Mouse (Mus musculus): ENCODE data around the gene Cntn2. TPM values are rescaled to one million over a fixed set of nuclear protein-coding genes. Genes with fewer than 3 reads are reported as not detected.

Gene Cntn2
- polyA plus RNA-seq, 1 experiment: 0.07 TPM

- Histone ChIP-seq H3K4me1 (ENCODE audit: control insufficient read depth, insufficient read depth, low read length) (no peaks in the 10 kb centered on the region), H3K4me3 (replicated peaks; ENCODE audit: extremely low read depth, low read depth, low read length) (no peak overlapping the region)
- TF ChIP-seq POLR2A (IDR thresholded peaks at IDR 0.05; ENCODE audit: borderline replicate concordance, extremely low read depth, low read depth, low read length) (no peak), CTCF (IDR thresholded peaks at IDR 0.05; ENCODE audit: insufficient read depth, low read length) (no peak)
- peak; percentile 7 for DNase-seq
- WGBS: 43% methylated on average over 8 of the region's 8 CpGs
Observed at GRCm38 (mm10) chr1:132560907-132561700, 18.0 kb upstream of the Cntn2 start.

GRCm38 (mm10) chr1:132559045-132559444, 16.0 kb upstream of the Cntn2 start:
- WGBS: 42% methylated on average over 6 of the region's 6 CpGs

GRCm38 (mm10) chr1:132557901-132558631, 15.0 kb upstream of the Cntn2 start:
- Histone ChIP-seq H3K4me1 (ENCODE audit: control insufficient read depth, insufficient read depth, low read length) (no peaks in the 10 kb centered on the region), H3K4me3 (replicated peaks; ENCODE audit: extremely low read depth, low read depth, low read length) (no peak overlapping the region)
- peak; percentile 7 for DNase-seq
- TF ChIP-seq CTCF (IDR thresholded peaks at IDR 0.05; ENCODE audit: insufficient read depth, low read length) (no peak), POLR2A (IDR thresholded peaks at IDR 0.05; ENCODE audit: borderline replicate concordance, extremely low read depth, low read depth, low read length) (no peak)
- 14% methylated on average over 9 of the region's 9 CpGs for WGBS

More at GRCm38 (mm10) chr1:132559045-132559444, 16.0 kb upstream of the Cntn2 start:
- TF ChIP-seq POLR2A (IDR thresholded peaks at IDR 0.05; ENCODE audit: borderline replicate concordance, extremely low read depth, low read depth, low read length) (no peak), CTCF (IDR thresholded peaks at IDR 0.05; ENCODE audit: insufficient read depth, low read length) (no peak)
- Histone ChIP-seq H3K4me3 (replicated peaks; ENCODE audit: extremely low read depth, low read depth, low read length) (no peak overlapping the region), H3K4me1 (ENCODE audit: control insufficient read depth, insufficient read depth, low read length) (no peaks in the 10 kb centered on the region)
- DNase-seq: no peak

GRCm38 (mm10) chr1:132543789-132544188, 733 bp upstream of the Cntn2 start:
- WGBS: 62% methylated on average over 8 of the region's 8 CpGs

DNA sequence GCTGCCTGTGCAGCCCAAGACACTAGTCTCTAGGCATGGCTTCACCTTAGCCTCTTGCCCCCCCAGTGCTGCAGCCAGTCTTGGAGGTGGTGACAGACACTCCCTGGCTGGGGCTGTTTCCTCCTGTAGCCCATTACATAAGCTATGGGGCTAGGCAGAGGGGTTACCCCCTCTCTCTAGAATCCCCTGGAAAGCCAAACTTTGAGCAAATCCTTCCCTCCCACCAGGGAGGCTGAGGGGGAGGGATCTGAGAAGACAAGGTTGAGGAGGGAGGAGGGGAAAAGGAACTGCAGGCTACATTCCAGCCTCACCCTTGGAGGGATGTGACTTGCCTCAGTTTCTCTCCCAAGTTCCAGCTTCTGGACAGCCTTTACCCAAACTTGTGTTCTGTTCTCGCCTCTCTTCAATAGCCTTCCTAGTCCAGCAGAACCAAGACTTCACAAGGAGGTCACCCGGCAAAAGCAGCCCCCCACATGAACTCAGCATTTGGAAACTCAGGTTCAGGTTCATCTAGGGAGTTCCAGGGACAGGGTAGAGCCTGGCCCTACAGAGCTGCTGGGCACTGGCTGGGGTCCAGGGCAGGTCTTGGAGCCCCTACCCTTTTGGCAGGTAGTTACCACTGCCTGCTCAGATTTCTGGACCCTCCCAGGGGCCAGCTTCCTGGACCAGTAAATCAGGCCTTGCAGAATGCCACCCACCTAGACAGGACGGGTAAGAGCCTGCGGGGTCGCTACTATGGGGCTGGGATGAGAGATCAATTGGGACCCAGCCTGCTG, 1.0 kb downstream of the Cntn2 start:
- no peak for TF ChIP-seq CTCF (IDR thresholded peaks at IDR 0.05; ENCODE audit: insufficient read depth, low read length)
- no peak for TF ChIP-seq POLR2A (IDR thresholded peaks at IDR 0.05; ENCODE audit: borderline replicate concordance, extremely low read depth, low read depth, low read length)
- DNase-seq: no peak
- 9% methylated on average over 5 of the region's 5 CpGs for WGBS
- Histone ChIP-seq H3K4me3 (replicated peaks; ENCODE audit: extremely low read depth, low read depth, low read length) (no peak overlapping the region), H3K4me1 (ENCODE audit: control insufficient read depth, insufficient read depth, low read length) (no peaks in the 10 kb centered on the region)

More at GRCm38 (mm10) chr1:132543789-132544188, 733 bp upstream of the Cntn2 start:
- Histone ChIP-seq H3K4me3 (replicated peaks; ENCODE audit: extremely low read depth, low read depth, low read length) (no peak overlapping the region), H3K4me1 (ENCODE audit: control insufficient read depth, insufficient read depth, low read length) (no peaks in the 10 kb centered on the region)
- TF ChIP-seq CTCF (IDR thresholded peaks at IDR 0.05; ENCODE audit: insufficient read depth, low read length) (no peak), POLR2A (IDR thresholded peaks at IDR 0.05; ENCODE audit: borderline replicate concordance, extremely low read depth, low read depth, low read length) (no peak)
- DNase-seq: no peak

- 5% methylated on average over 14 of the region's 14 CpGs for WGBS
- no peak for DNase-seq
- Histone ChIP-seq H3K4me3 (replicated peaks; ENCODE audit: extremely low read depth, low read depth, low read length) (no peak overlapping the region), H3K4me1 (ENCODE audit: control insufficient read depth, insufficient read depth, low read length) (no peaks in the 10 kb centered on the region)
- TF ChIP-seq CTCF (IDR thresholded peaks at IDR 0.05; ENCODE audit: insufficient read depth, low read length) (no peak), POLR2A (IDR thresholded peaks at IDR 0.05; ENCODE audit: borderline replicate concordance, extremely low read depth, low read depth, low read length) (no peak)
Observed at GRCm38 (mm10) chr1:132541171-132541823, 1.8 kb downstream of the Cntn2 start.

DNA sequence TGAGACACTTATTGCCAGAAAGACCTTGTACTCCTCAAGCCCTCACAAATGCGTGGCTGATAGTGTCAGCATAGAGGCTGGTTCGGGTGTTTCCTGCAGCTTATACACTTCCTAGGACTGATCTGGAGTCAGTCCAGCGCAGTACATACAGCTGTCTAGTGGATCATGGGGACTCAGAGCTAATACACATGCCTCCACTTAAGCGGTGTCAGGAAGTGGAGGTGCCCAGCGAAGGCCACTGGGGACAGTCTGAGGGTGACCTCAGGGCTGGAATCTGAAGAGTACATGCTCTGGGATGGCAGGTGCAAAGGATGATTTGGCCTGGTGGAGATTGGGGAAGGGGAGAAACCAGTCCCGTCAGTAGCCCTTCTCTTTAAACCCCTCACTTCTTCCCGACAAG, 2.4 kb downstream of the Cntn2 start:
- DNase-seq: no peak
- H3K4me1 ChIP-seq (ENCODE audit: control insufficient read depth, insufficient read depth, low read length): no peaks in the 10 kb centered on the region
- no peak for TF ChIP-seq CTCF (IDR thresholded peaks at IDR 0.05; ENCODE audit: insufficient read depth, low read length)
- no peak for TF ChIP-seq POLR2A (IDR thresholded peaks at IDR 0.05; ENCODE audit: borderline replicate concordance, extremely low read depth, low read depth, low read length)
- H3K4me3 ChIP-seq (replicated peaks; ENCODE audit: extremely low read depth, low read depth, low read length): no peak overlapping the region
- 30% methylated on average over 7 of the region's 7 CpGs for WGBS

DNA sequence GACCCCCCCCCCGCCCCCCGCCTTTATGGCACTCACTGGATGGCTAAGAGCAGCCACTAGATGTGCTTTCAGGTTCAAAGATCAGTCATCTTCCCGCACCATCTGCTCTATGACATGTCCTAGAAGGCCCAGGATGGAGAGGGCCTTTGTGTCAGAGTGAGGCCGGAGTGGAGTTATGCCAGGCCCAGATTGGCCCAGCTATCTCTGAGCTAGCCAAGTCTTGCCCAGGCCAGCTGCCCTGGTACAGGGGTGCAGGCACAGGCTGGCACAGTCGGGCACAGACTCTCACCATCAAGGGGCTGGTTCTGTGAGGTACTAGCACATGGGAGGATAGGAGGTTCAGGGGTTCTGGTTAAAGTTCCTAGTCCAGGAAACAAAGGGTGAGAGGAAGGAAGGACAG, 5.3 kb downstream of the Cntn2 start:
- no peaks in the 10 kb centered on the region for H3K4me1 ChIP-seq (ENCODE audit: control insufficient read depth, insufficient read depth, low read length)
- WGBS: 74% methylated on average over 5 of the region's 5 CpGs
- TF ChIP-seq POLR2A (IDR thresholded peaks at IDR 0.05; ENCODE audit: borderline replicate concordance, extremely low read depth, low read depth, low read length): no peak
- TF ChIP-seq CTCF (IDR thresholded peaks at IDR 0.05; ENCODE audit: insufficient read depth, low read length): no peak
- no peak for DNase-seq
- no peak overlapping the region for H3K4me3 ChIP-seq (replicated peaks; ENCODE audit: extremely low read depth, low read depth, low read length)

DNA sequence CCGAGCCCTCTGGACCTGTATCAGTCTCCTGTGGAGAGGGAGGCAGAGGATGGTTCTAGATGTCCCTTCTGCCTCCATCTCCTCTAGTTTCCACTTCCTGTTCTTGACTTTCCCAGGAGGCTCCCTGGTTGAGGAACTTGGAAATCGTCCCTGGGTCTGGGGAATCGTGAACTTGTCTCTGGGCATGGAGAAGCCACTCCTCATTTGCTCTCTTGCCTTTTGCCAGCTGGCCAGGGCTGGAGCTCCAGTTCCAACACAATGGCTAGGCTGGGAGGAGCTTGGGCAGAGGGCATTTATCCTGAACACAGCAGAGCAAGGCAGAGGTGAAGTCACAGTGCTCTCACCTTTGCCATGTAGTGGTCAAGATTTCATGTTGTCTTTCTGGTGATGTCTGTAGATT, 6.6 kb downstream of the Cntn2 start:
- no peak for TF ChIP-seq CTCF (IDR thresholded peaks at IDR 0.05; ENCODE audit: insufficient read depth, low read length)
- no peak for TF ChIP-seq POLR2A (IDR thresholded peaks at IDR 0.05; ENCODE audit: borderline replicate concordance, extremely low read depth, low read depth, low read length)
- Histone ChIP-seq H3K4me3 (replicated peaks; ENCODE audit: extremely low read depth, low read depth, low read length) (no peak overlapping the region), H3K4me1 (ENCODE audit: control insufficient read depth, insufficient read depth, low read length) (no peaks in the 10 kb centered on the region)
- no peak for DNase-seq
- WGBS: 70% methylated on average over 3 of the region's 3 CpGs

Data from lung, adult 2 months (tissue).